Mouse (Mus musculus) hindbrain, embryonic 13.5 days (tissue): ENCODE results near the gene Prss32. TPM values are rescaled to one million over a fixed set of nuclear protein-coding genes. Genes with fewer than 3 reads are reported as not detected.
A peak's percentile ranks its signal among the peaks of the same experiment; 100 is the strongest.

Experiments
- ATAC-seq: fragments of 200-750 bp; cut with Nextera tagmentation; 2 replicates; pipeline ENCODE4 v1.8.0; 2017; ENCODE audit warnings: moderate TSS enrichment; ENCODE audit not compliant: low FRiP score
- H3K27ac ChIP-seq: fragments of 300-500 bp; sonication (generic); 2 replicates; pipeline ENCODE4 v1.5.1; 2015; ENCODE audit warnings: inconsistent platforms, mild to moderate bottlenecking, moderate library complexity
- H3K27me3 ChIP-seq: fragments of 300-500 bp; sonication (generic); 2 replicates; pipeline ENCODE4 v1.6.1; 2015; ENCODE audit warnings: mild to moderate bottlenecking, inconsistent platforms
- H3K36me3 ChIP-seq: fragments of 300-500 bp; sonication (generic); 2 replicates; pipeline ENCODE4 v1.6.1; 2015; ENCODE audit warnings: mild to moderate bottlenecking, inconsistent platforms
- H3K4me1 ChIP-seq: fragments of 300-500 bp; sonication (generic); replicated peaks from 2 replicates; pipeline ENCODE4 v1.6.1; 2015; ENCODE audit warnings: inconsistent platforms
- H3K4me2 ChIP-seq: fragments of 300-500 bp; sonication (generic); 2 replicates; pipeline ENCODE4 v1.6.1; 2015; ENCODE audit warnings: inconsistent platforms, mild to moderate bottlenecking, moderate library complexity
- H3K4me3 ChIP-seq: fragments of 300-500 bp; sonication (generic); 2 replicates; pipeline ENCODE4 v1.5.1; 2015; ENCODE audit warnings: mild to moderate bottlenecking, inconsistent platforms
- H3K9ac ChIP-seq: fragments of 300-500 bp; sonication (generic); 2 replicates; pipeline ENCODE4 v1.6.1; 2015; ENCODE audit warnings: mild to moderate bottlenecking, inconsistent platforms
- H3K9me3 ChIP-seq: fragments of 300-500 bp; sonication (generic); 2 replicates; pipeline ENCODE4 v1.6.1; 2016; ENCODE audit warnings: inconsistent platforms
- WGBS: fragments of 180-500 bp; shearing (Covaris S2); methylation state at CpG from one replicate; pipeline ENCODE4 v1.1.7; 2015; 5-methylcytosine and 5-hydroxymethylcytosine counted together
- polyA plus RNA-seq: library from polyadenylated mRNA; unstranded; fragments of >200 nt; fragmentation: Nextera tagmentation; extraction: Ambion mirVana; gene quantifications from 2 replicates; pipeline ENCODE4 v1.2.1, GENCODE M21; 2015

Gene Prss32
- polyA plus RNA-seq = not detected in 2 replicates

DNA sequence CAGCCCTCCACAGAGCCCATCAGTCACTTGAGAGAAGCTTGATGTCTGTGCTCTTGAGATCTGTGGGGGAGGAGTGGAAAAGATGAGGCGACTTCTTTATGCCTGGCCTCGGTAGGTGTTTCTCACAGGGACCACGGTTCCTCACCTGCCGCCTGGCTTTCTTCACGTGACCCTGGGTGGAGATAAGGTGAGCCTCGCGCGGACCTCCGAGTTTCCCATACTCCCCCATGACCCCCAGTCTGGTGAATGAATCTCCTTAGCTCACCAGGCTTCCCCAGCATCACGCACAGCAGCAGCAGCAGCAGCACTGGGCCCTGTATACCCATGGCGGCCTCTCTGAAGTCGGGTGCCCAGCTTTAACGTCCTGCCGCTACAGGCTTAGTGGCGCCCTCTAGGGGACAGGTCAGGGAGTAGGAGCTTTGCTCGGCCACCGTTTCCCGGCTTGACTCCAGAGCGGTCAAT, at the start of gene Prss32, which contains the start of gene Prss41:
Gene Prss32 (plus strand): TSS at position 44 of the 462 bp plus-strand sequence.
Gene Prss41 (minus strand): TSS at position 361 of the 462 bp plus-strand sequence.
- 0 out of 2 replicates have a peak within 1 kb of the TSS, but pooled peaks have one; percentile 5 for H3K4me3 ChIP-seq
- H3K4me1 ChIP-seq = 0 out of 2 replicates have a peak, but pooled peaks cover 3% of the 10 kb centered on the region
- no peak within 1 kb of the TSS for H3K9ac ChIP-seq
- no peak for ATAC-seq
- no peaks in the 10 kb centered on the region for H3K9me3 ChIP-seq
- no peak within 1 kb of the TSS for H3K27ac ChIP-seq
- peaks cover 16% of the 10 kb centered on the region for H3K27me3 ChIP-seq
- H3K36me3 ChIP-seq = no peaks in the 10 kb centered on the region
- H3K4me2 ChIP-seq = peak within 1 kb of the TSS; percentile 36
- 12% methylated on average over 19 of the region's 19 CpGs for WGBS

DNA sequence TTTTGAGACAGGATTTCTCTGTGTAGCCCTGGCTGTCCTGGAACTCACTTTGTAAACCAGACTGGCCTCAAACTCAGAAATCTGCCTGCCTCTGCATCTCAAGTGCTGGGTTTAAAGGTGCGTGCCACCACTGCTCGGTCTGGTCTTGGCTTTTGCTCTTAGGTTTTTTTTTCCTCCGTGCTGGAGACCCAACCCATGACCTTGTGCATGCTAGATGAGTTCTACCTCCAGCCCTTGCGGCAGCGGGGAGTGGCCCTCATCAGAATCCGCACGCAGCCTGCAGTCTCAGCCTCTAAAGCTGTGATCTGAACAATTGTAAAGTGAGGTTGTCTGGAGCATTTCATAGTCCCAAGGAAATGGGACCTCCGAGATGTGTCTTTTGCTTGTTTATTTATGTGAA, 48.3 kb upstream of the Prss32 start:
- WGBS = 95% methylated on average over 8 of the region's 8 CpGs

DNA sequence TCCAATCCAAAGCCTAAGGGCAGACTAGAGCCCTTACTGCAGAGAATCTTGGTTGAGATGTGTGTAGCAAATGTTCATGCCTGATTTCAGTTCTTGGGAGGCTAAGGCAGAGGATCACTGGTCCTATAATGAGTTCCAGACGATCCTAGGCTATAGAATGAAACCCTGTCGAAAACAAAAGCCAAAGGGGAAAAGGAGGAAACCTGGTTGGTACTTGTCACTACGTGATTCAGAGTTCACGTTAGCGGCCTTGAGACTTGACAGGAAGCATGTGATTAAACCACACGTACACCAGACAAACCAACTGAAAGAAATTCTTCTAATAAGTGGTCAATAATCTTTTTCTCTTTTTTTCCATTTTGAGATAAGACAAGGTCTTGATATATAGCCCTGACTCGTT, 46.3 kb upstream of the Prss32 start:
- no peak for ATAC-seq

More for the DNA sequence above, 48.3 kb upstream of the Prss32 start:
- no peaks in the 10 kb centered on the region for H3K9me3 ChIP-seq
- no peak overlapping the region for H3K4me3 ChIP-seq
- H3K27ac ChIP-seq = no peak overlapping the region
- H3K27me3 ChIP-seq = no peaks in the 10 kb centered on the region
- no peak for ATAC-seq
- H3K4me2 ChIP-seq = no peak overlapping the region
- H3K9ac ChIP-seq = no peak overlapping the region
- H3K36me3 ChIP-seq = peaks cover 16% of the 10 kb centered on the region
- H3K4me1 ChIP-seq = peaks cover 24% of the 10 kb centered on the region

DNA sequence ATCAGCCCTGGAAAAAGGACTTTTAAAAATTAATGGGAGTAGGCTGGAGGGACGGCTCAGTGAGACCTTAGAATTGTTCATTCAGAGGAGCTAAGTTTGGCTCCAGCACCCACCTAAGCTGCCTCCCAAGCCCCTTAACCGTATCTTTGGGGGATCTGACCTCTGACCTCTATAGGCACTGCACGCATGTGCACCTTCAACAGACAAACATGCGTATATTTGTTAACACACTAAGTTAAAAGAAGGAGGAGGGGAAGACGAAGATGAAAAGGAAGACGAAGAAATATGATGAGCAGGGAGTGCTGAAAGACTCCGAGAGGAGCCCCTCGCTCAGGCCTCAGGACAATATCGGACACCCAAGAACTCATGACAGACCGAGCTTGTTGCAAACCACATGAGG, 42.0 kb upstream of the Prss32 start:
- ATAC-seq = no peak
- no peak overlapping the region for H3K9ac ChIP-seq
- 92% methylated on average over 10 of the region's 10 CpGs for WGBS
- H3K36me3 ChIP-seq = peaks cover 18% of the 10 kb centered on the region
- no peak overlapping the region for H3K4me2 ChIP-seq
- H3K9me3 ChIP-seq = no peaks in the 10 kb centered on the region
- no peaks in the 10 kb centered on the region for H3K27me3 ChIP-seq
- no peak overlapping the region for H3K4me3 ChIP-seq
- no peak overlapping the region for H3K27ac ChIP-seq
- peaks cover 26% of the 10 kb centered on the region for H3K4me1 ChIP-seq

More for the DNA sequence above, 46.3 kb upstream of the Prss32 start:
- H3K4me1 ChIP-seq = peaks cover 5% of the 10 kb centered on the region; the same call in 1 of the 2 replicates
- H3K27ac ChIP-seq = no peak overlapping the region
- H3K4me3 ChIP-seq = no peak overlapping the region
- no peaks in the 10 kb centered on the region for H3K27me3 ChIP-seq
- H3K9ac ChIP-seq = no peak overlapping the region
- H3K36me3 ChIP-seq = peaks cover 18% of the 10 kb centered on the region
- H3K4me2 ChIP-seq = no peak overlapping the region
- H3K9me3 ChIP-seq = no peaks in the 10 kb centered on the region
- 83% methylated on average over 7 of the region's 7 CpGs for WGBS

DNA sequence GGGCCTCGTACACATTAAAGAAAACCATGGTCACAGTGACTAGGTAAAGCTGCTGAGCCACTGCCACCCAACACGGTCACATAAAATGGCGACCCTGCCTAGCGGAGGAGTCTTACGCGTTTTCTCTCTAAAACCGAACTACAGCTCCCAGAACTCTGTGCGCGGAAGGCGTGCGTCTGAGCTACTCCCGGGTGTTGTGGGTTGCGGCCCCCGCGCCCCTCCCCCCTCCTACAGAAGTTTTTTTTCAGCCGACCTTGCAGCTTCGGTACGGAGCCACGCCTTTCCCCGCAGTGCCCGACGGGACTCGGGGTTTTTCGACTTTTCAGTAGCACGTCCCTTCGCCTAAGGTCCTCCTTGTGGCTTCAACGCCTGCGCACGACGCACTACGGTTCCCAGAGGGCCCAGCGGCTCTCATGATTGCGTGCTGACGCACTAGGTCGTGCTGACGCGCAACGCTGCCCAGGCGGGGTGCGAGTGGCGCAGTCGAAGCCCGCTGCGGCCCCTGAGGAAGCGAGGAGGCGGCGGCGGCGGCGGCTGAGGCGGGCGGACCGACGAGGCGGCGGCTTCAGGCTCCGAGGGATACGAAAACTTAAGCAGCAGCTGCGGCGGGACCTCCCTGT, 40.8 kb upstream of the Prss32 start:
- 0% methylated on average over 55 of the region's 60 CpGs for WGBS

DNA sequence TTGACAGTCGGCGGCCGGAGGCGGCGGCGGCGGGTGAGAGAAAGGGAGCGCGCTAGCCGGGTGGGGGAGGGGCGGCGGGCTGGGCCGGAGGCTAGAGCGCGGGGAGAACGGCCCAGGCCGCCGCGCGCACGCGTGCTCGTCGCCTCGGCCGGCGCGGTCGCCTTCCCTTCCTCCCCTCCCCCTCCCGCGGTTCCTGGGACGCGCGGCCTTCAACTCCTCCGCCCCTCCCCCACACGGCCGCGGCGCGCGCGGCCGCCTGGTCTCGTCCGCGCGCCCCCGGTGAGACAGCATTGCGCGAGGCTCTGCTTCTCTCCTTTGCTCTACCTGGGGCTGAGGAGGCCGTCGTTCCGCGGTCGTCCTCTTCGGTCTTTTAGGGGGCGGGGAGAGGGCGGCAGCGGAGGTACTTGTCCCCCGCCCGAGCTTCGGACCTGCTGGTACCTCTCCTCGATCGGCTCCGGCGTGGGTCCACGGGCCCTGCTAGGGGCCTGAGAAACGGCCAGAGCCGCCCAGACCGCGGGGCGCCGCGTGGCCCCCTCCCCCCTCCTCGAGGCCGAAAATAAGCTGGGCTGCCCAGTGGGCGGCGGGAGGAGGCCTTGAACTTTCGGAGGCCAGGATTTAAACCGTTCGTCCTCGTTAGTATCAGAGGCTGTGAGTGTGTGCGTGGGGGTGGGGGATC, 40.2 kb upstream of the Prss32 start:
- no peaks in the 10 kb centered on the region for H3K27me3 ChIP-seq
- peak overlapping the region; percentile 91 for H3K4me3 ChIP-seq
- ATAC-seq = peak; percentile 76
- no peaks in the 10 kb centered on the region for H3K9me3 ChIP-seq
- H3K9ac ChIP-seq = peak overlapping the region; percentile 96
- peak overlapping the region; percentile 99 for H3K27ac ChIP-seq
- peaks cover 40% of the 10 kb centered on the region for H3K4me1 ChIP-seq
- H3K4me2 ChIP-seq = peak overlapping the region; percentile 92
- H3K36me3 ChIP-seq = peaks cover 17% of the 10 kb centered on the region
- WGBS = 1% methylated on average over 56 of the region's 83 CpGs

More for the DNA sequence above, 40.8 kb upstream of the Prss32 start:
- Histone ChIP-seq H3K4me2 (peak overlapping the region; percentile 92), H3K9ac (peak overlapping the region; percentile 96), H3K4me3 (peak overlapping the region; percentile 91), H3K27ac (peak overlapping the region; percentile 99), H3K9me3 (no peaks in the 10 kb centered on the region), H3K36me3 (peaks cover 15% of the 10 kb centered on the region), H3K4me1 (peaks cover 38% of the 10 kb centered on the region), H3K27me3 (no peaks in the 10 kb centered on the region)
- ATAC-seq = peak; percentile 98

DNA sequence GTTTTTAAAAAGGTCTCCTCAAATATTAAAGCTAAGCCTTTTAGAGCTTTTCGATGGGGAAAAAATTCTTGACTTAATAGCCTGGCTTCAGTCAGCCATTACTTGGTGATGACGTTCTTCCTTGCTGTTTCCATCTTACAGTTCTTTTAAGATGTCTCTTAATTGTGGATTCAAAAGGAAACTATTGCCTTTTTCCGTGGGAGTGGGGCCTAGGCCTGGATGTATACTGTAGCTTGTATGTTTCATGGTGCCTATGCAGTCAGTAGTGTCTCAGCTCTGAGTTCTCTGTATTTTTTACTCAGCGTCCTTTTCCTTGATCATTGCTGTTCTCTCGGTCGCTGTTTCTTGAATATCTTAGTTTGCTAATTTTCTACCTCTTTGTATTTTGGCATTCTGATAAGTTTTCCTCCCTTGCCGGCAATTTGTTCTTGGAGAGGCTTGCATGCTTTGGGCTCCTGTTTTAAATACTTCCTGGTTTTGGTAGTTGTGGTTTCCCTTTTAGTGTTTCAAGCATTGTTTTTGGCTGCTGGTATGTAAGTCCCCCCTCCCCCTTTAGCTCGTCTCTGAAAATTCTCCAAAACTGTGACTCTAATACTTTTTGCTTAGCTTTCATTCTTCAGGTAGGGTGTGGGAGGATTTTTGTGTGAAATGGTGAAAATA, 39.1 kb upstream of the Prss32 start:
- Histone ChIP-seq H3K9me3 (no peaks in the 10 kb centered on the region), H3K4me1 (peaks cover 40% of the 10 kb centered on the region), H3K4me3 (peak overlapping the region; percentile 91), H3K9ac (peak overlapping the region; percentile 96), H3K4me2 (peak overlapping the region; percentile 92), H3K36me3 (peaks cover 27% of the 10 kb centered on the region), H3K27me3 (no peaks in the 10 kb centered on the region), H3K27ac (no peak overlapping the region)
- WGBS = 4% methylated on average over 8 of the region's 8 CpGs
- no peak for ATAC-seq

DNA sequence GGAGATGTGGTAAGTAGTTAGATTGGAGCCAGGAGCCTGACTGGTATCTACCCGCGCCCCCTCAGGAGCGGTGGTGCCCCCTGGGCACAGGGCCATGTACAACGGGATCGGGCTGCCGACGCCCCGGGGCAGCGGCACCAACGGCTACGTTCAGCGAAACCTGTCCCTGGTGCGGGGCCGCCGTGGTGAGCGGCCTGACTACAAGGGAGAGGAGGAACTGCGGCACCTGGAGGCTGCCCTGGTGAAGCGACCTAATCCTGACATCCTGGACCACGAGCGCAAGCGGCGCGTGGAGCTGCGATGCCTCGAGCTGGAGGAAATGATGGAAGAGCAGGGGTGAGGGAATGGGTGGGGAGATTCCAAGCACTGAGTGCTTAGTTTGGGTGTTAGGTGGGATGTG, 36.8 kb upstream of the Prss32 start:
- Histone ChIP-seq H3K4me1 (peaks cover 40% of the 10 kb centered on the region), H3K27me3 (no peaks in the 10 kb centered on the region), H3K4me3 (0 out of 2 replicates have a peak overlapping the region, but pooled peaks have one; percentile 4), H3K36me3 (peaks cover 43% of the 10 kb centered on the region), H3K9ac (0 out of 2 replicates have a peak overlapping the region, but pooled peaks have one; percentile 21), H3K4me2 (peak overlapping the region; percentile 29), H3K9me3 (no peaks in the 10 kb centered on the region), H3K27ac (peak overlapping the region; percentile 37; the same call in 1 of the 2 replicates)
- ATAC-seq = no peak
- WGBS = 85% methylated on average over 25 of the region's 25 CpGs

DNA sequence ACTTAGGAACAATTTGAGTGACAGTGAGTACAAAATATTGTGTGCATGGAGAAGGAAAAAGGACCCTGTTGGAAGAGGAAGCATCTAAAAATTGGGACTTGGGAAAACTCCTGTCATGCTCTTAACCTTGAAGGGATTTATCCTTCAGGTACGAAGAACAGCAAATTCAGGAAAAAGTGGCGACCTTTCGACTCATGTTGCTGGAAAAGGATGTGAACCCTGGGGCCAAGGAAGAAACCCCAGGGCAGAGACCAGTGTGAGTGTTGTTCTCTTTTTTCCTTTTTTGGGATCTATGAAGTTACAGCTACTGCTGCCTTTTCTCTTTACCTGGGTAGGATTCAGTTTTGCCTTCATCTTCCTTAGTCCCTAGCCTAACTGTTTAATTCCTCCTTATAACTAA, 35.7 kb upstream of the Prss32 start:
- Histone ChIP-seq H3K27ac (no peak overlapping the region), H3K9ac (no peak overlapping the region), H3K4me2 (no peak overlapping the region), H3K4me1 (peaks cover 40% of the 10 kb centered on the region), H3K9me3 (no peaks in the 10 kb centered on the region), H3K36me3 (peaks cover 51% of the 10 kb centered on the region), H3K27me3 (no peaks in the 10 kb centered on the region), H3K4me3 (no peak overlapping the region)
- 95% methylated on average over 3 of the region's 3 CpGs for WGBS
- no peak for ATAC-seq

DNA sequence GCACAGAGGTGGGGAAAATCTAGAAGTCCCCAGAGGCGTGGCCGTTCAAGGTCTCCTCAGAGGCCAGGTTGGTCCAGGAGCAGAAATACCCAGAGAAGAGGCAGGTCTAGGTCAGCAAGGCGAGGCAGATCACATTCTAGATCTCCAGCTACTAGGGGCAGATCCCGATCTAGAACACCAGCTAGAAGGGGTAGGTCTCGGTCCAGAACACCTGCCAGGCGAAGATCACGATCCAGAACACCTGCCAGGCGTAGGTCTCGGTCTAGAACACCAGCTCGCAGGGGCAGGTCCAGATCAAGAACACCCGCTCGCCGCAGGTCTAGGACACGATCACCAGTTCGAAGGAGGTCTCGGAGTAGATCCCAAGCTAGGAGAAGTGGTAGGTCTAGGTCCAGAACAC, 28.0 kb upstream of the Prss32 start:
- Histone ChIP-seq H3K4me2 (no peak overlapping the region), H3K4me1 (no peaks in the 10 kb centered on the region), H3K36me3 (peaks cover 94% of the 10 kb centered on the region), H3K9ac (no peak overlapping the region), H3K27me3 (no peaks in the 10 kb centered on the region), H3K27ac (no peak overlapping the region), H3K9me3 (peaks cover 22% of the 10 kb centered on the region; the same call in 1 of the 2 replicates), H3K4me3 (no peak overlapping the region)
- ATAC-seq = no peak
- WGBS = over 99% methylated on average over 16 of the region's 16 CpGs

DNA sequence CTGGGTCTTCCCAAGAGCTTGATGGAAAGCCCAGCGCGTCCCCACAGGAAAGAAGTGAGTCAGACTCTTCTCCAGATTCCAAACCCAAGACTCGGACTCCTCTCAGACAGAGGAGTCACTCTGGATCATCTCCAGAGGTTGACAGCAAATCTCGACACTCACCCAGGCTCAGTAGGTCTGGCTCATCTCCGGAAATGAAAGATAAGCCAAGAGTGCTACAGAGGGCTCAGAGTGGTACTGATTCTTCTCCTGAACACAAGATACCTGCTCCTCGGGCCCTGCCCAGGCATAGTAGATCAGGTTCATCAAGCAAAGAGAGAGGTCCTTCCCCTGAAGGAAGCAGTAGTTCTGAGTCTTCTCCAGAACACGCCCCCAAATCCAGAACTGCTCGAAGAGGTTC, 25.1 kb upstream of the Prss32 start:
- Histone ChIP-seq H3K27me3 (no peaks in the 10 kb centered on the region), H3K4me1 (no peaks in the 10 kb centered on the region), H3K9ac (no peak overlapping the region), H3K36me3 (peaks cover 98% of the 10 kb centered on the region), H3K9me3 (peaks cover 22% of the 10 kb centered on the region; the same call in 1 of the 2 replicates), H3K4me2 (no peak overlapping the region), H3K4me3 (no peak overlapping the region), H3K27ac (no peak overlapping the region)
- WGBS = 98% methylated on average over 8 of the region's 8 CpGs
- no peak for ATAC-seq

DNA sequence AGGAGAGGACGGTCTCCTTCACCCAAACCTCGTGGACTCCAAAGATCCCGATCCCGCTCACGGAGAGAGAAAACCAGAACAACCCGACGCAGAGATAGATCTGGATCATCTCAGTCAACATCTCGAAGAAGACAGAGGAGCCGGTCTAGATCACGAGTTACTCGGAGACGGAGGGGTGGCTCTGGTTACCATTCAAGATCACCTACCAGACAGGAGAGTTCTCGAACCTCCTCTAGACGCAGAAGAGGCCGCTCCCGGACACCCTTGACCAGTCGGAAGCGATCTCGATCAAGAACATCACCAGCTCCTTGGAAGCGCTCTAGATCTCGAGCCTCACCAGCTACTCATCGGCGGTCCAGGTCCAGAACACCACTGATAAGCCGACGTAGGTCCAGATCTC, 24.4 kb upstream of the Prss32 start:
- H3K4me1 ChIP-seq = no peaks in the 10 kb centered on the region
- ATAC-seq = no peak
- no peaks in the 10 kb centered on the region for H3K27me3 ChIP-seq
- no peak overlapping the region for H3K27ac ChIP-seq
- 98% methylated on average over 25 of the region's 25 CpGs for WGBS
- no peak overlapping the region for H3K4me3 ChIP-seq
- H3K36me3 ChIP-seq = peaks cover 99% of the 10 kb centered on the region
- H3K9ac ChIP-seq = no peak overlapping the region
- peaks cover 22% of the 10 kb centered on the region; the same call in 1 of the 2 replicates for H3K9me3 ChIP-seq
- H3K4me2 ChIP-seq = no peak overlapping the region
